Mouse (Mus musculus) heart, embryonic 12.5 days (tissue): ENCODE data around the gene Ipo7. TPM values are rescaled to one million over a fixed set of nuclear protein-coding genes. Genes with fewer than 3 reads are reported as not detected.
A peak's percentile ranks its signal among the peaks of the same experiment; 100 is the strongest.
"Not testable (repeated sequence)": the region's sequence is repeated elsewhere in the genome, so short reads cannot be mapped to it uniquely, and the experiment has no call there.

ENCODE experiments used
- ATAC-seq: fragments of 200-750 bp; cut with Nextera tagmentation; 2 replicates; pipeline ENCODE4 v1.8.0; 2017; ENCODE audit warnings: moderate TSS enrichment, moderate library complexity; ENCODE audit not compliant: insufficient number of reproducible peaks, low FRiP score
- H3K27ac ChIP-seq: fragments of 300-500 bp; sonication (generic); 2 replicates; pipeline ENCODE4 v1.5.1; 2016; ENCODE audit warnings: mild to moderate bottlenecking, moderate library complexity; ENCODE audit not compliant: poor library complexity, severe bottlenecking
- H3K27me3 ChIP-seq: fragments of 300-500 bp; sonication (generic); replicated peaks from 2 replicates; pipeline ENCODE4 v1.6.1; 2016; ENCODE audit warnings: mild to moderate bottlenecking, moderate library complexity
- H3K36me3 ChIP-seq: fragments of 300-500 bp; sonication (generic); 2 replicates; pipeline ENCODE4 v1.6.1; 2016; ENCODE audit warnings: mild to moderate bottlenecking, moderate library complexity
- H3K4me1 ChIP-seq: fragments of 300-500 bp; sonication (generic); replicated peaks from 2 replicates; pipeline ENCODE4 v1.6.1; 2016; ENCODE audit warnings: mild to moderate bottlenecking
- H3K4me2 ChIP-seq: fragments of 300-500 bp; sonication (generic); 2 replicates; pipeline ENCODE4 v1.6.1; 2016; ENCODE audit warnings: mild to moderate bottlenecking, moderate library complexity
- H3K4me3 ChIP-seq: fragments of 300-500 bp; sonication (generic); 2 replicates; pipeline ENCODE4 v1.5.1; 2016; ENCODE audit warnings: mild to moderate bottlenecking
- H3K9ac ChIP-seq: fragments of 300-500 bp; sonication (generic); 2 replicates; pipeline ENCODE4 v1.6.1; 2016; ENCODE audit warnings: mild to moderate bottlenecking, moderate library complexity
- H3K9me3 ChIP-seq: fragments of 300-500 bp; sonication (generic); replicated peaks from 2 replicates; pipeline ENCODE4 v1.6.1; 2016; ENCODE audit warnings: mild to moderate bottlenecking, moderate library complexity
- WGBS: fragments of 180-500 bp; shearing (Covaris S2); methylation state at CpG from one replicate; pipeline ENCODE4 v1.1.7; 2016; 5-methylcytosine and 5-hydroxymethylcytosine counted together
- polyA plus RNA-seq: library from polyadenylated mRNA; unstranded; fragments of >200 nt; fragmentation: Nextera tagmentation; extraction: Ambion mirVana; gene quantifications from 2 replicates; pipeline ENCODE4 v1.2.1, GENCODE M21; 2016

Ipo7 gene
- polyA plus RNA-seq, 1 experiment from 2014 or later, result 43.8 TPM

- Histone ChIP-seq H3K4me2 (peak overlapping the region; percentile 79), H3K27ac (peak overlapping the region; percentile 90), H3K9me3 (no peaks in the 10 kb centered on the region), H3K9ac (peak overlapping the region; percentile 90), H3K4me3 (peak overlapping the region; percentile 86), H3K36me3 (no peaks in the 10 kb centered on the region), H3K4me1 (peaks cover 6% of the 10 kb centered on the region; the same call in 1 of the 2 replicates), H3K27me3 (no peaks in the 10 kb centered on the region)
- ATAC-seq, result peak; percentile 81
- WGBS, result under 1% methylated on average over 42 of the region's 42 CpGs
These were observed 783 bp downstream of the Ipo7 start for GRCm38 (mm10) chr7:110018631-110019482.

- Histone ChIP-seq H3K4me2 (no peak overlapping the region), H3K27ac (no peak overlapping the region), H3K9me3 (no peaks in the 10 kb centered on the region), H3K9ac (no peak overlapping the region), H3K36me3 (0 out of 2 replicates have a peak, but pooled peaks cover 5% of the 10 kb centered on the region), H3K27me3 (no peaks in the 10 kb centered on the region), H3K4me1 (peaks cover 6% of the 10 kb centered on the region; the same call in 1 of the 2 replicates), H3K4me3 (no peak overlapping the region)
- 85% methylated on average over 1 of the region's 1 CpGs for WGBS
- ATAC-seq, result no peak
These were observed 5.5 kb downstream of the Ipo7 start for GRCm38 (mm10) chr7:110023553-110023952.

- 79% methylated on average over 2 of the region's 2 CpGs for WGBS
These were observed 8.5 kb downstream of the Ipo7 start for GRCm38 (mm10) chr7:110026594-110026993.

GRCm38 (mm10) chr7:110028826-110029225 lies 10.8 kb downstream of the Ipo7 start:
- no peaks in the 10 kb centered on the region for H3K27me3 ChIP-seq
- H3K4me3 ChIP-seq, result no peak overlapping the region
- no peak for ATAC-seq
- WGBS, result 76% methylated on average over 1 of the region's 1 CpGs
- no peak overlapping the region for H3K9ac ChIP-seq
- no peak overlapping the region for H3K4me2 ChIP-seq
- H3K27ac ChIP-seq, result no peak overlapping the region
- H3K36me3 ChIP-seq, result peaks cover 45% of the 10 kb centered on the region
- H3K4me1 ChIP-seq, result no peaks in the 10 kb centered on the region
- H3K9me3 ChIP-seq, result no peaks in the 10 kb centered on the region

More at GRCm38 (mm10) chr7:110026594-110026993, 8.5 kb downstream of the Ipo7 start:
- no peaks in the 10 kb centered on the region for H3K27me3 ChIP-seq
- H3K4me2 ChIP-seq, result no peak overlapping the region
- H3K9ac ChIP-seq, result no peak overlapping the region
- no peaks in the 10 kb centered on the region for H3K4me1 ChIP-seq
- no peak for ATAC-seq
- peaks cover 27% of the 10 kb centered on the region for H3K36me3 ChIP-seq
- H3K9me3 ChIP-seq, result no peaks in the 10 kb centered on the region
- H3K27ac ChIP-seq, result no peak overlapping the region
- no peak overlapping the region for H3K4me3 ChIP-seq

- H3K4me1 ChIP-seq, result 0 out of 2 replicates have a peak, but pooled peaks cover 3% of the 10 kb centered on the region
- no peak overlapping the region for H3K27ac ChIP-seq
- peaks cover 47% of the 10 kb centered on the region for H3K36me3 ChIP-seq
- H3K4me2 ChIP-seq, result no peak overlapping the region
- no peak overlapping the region for H3K9ac ChIP-seq
- ATAC-seq, result no peak
- H3K27me3 ChIP-seq, result no peaks in the 10 kb centered on the region
- WGBS, result 79% methylated on average over 3 of the region's 3 CpGs
- no peaks in the 10 kb centered on the region for H3K9me3 ChIP-seq
- no peak overlapping the region for H3K4me3 ChIP-seq
These were observed 12.3 kb downstream of the Ipo7 start for GRCm38 (mm10) chr7:110030342-110030741.

- not testable (repeated sequence) for H3K9ac ChIP-seq, ATAC-seq, H3K27ac ChIP-seq, H3K9me3 ChIP-seq, H3K4me1 ChIP-seq, H3K27me3 ChIP-seq, H3K4me2 ChIP-seq, H3K4me3 ChIP-seq
- whole genome bisulfite sequencing, result 94% methylated on average over 2 of the region's 2 CpGs
- peaks cover 38% of the 10 kb centered on the region for H3K36me3 ChIP-seq
These were observed 39.6 kb downstream of the Ipo7 start for GRCm38 (mm10) chr7:110057723-110058122.

GRCm38 (mm10) chr7:110059092-110059785 lies 41.2 kb downstream of the Ipo7 start:
- no peak for ATAC-seq
- no peak overlapping the region for H3K4me3 ChIP-seq
- no peaks in the 10 kb centered on the region for H3K27me3 ChIP-seq
- H3K27ac ChIP-seq, result 0 out of 2 replicates have a peak overlapping the region, but pooled peaks have one; percentile 0
- no peaks in the 10 kb centered on the region for H3K9me3 ChIP-seq
- 0 out of 2 replicates have a peak overlapping the region, but pooled peaks have one; percentile 70 for H3K4me2 ChIP-seq
- no peak overlapping the region for H3K9ac ChIP-seq
- WGBS, result 72% methylated on average over 12 of the region's 12 CpGs
- peaks cover 15% of the 10 kb centered on the region for H3K4me1 ChIP-seq
- peaks cover 34% of the 10 kb centered on the region for H3K36me3 ChIP-seq

- peak overlapping the region; percentile 88 for H3K9ac ChIP-seq
- peaks cover 30% of the 10 kb centered on the region for H3K36me3 ChIP-seq
- no peaks in the 10 kb centered on the region for H3K9me3 ChIP-seq
- H3K27me3 ChIP-seq, result no peaks in the 10 kb centered on the region
- no peak for ATAC-seq
- WGBS, result 16% methylated on average over 5 of the region's 5 CpGs
- peaks cover 15% of the 10 kb centered on the region for H3K4me1 ChIP-seq
- peak overlapping the region; percentile 99 for H3K27ac ChIP-seq
- peak overlapping the region; percentile 70 for H3K4me2 ChIP-seq
- peak overlapping the region; percentile 69 for H3K4me3 ChIP-seq
These were observed 42.1 kb downstream of the Ipo7 start for GRCm38 (mm10) chr7:110060106-110060668.

GRCm38 (mm10) chr7:110060669-110061198 lies 42.7 kb downstream of the Ipo7 start:
- ATAC-seq, result peak; percentile 14

GRCm38 (mm10) chr7:110061199-110061751 lies 43.2 kb downstream of the Ipo7 start, which contains the start of gene Zfp143:
Gene Zfp143, plus strand, starts transcription at chr7:110061217.
- Histone ChIP-seq H3K4me3 (peak within 1 kb of the TSS; percentile 69), H3K9me3 (no peaks in the 10 kb centered on the region), H3K27me3 (no peaks in the 10 kb centered on the region), H3K4me2 (peak within 1 kb of the TSS; percentile 70), H3K9ac (peak within 1 kb of the TSS; percentile 96), H3K4me1 (peaks cover 15% of the 10 kb centered on the region), H3K36me3 (peaks cover 27% of the 10 kb centered on the region), H3K27ac (peak within 1 kb of the TSS; percentile 100)
- ATAC-seq, result peak; percentile 99
- WGBS, result under 1% methylated on average over 34 of the region's 34 CpGs

More at GRCm38 (mm10) chr7:110060669-110061198, 42.7 kb downstream of the Ipo7 start:
- Histone ChIP-seq H3K9ac (peak overlapping the region; percentile 88), H3K9me3 (no peaks in the 10 kb centered on the region), H3K4me2 (peak overlapping the region; percentile 70), H3K4me1 (peaks cover 15% of the 10 kb centered on the region), H3K27ac (peak overlapping the region; percentile 99), H3K27me3 (no peaks in the 10 kb centered on the region), H3K4me3 (peak overlapping the region; percentile 69), H3K36me3 (peaks cover 28% of the 10 kb centered on the region)
- under 1% methylated on average over 26 of the region's 26 CpGs for WGBS
